Mouse (Mus musculus) left cerebral cortex, adult 6 months (tissue): ENCODE results near the gene Gnl1. TPM values are rescaled to one million over a fixed set of nuclear protein-coding genes. Genes with fewer than 3 reads are reported as not detected.

Experiments
- long read RNA-seq, 2 experiments: library from polyadenylated mRNA; unstranded; transcript quantifications; one replicate each; pipeline ENCODE4 v2.0.0; 2019 to 2020
- polyA plus RNA-seq: library from polyadenylated mRNA; unstranded; fragments of <200 nt; fragmentation: Nextera tagmentation; gene quantifications from 2 replicates; pipeline ENCODE4 v1.2.3, GENCODE M21; 2021

Gene Gnl1
- polyA plus RNA-seq: 23.8 and 41.5 TPM in 2 replicates
- long read RNA-seq, experiment 1, transcript Gnl1-201 (12 exons, 2,848 nt): major isoform, 152 of 232 reads
- long read RNA-seq, experiment 1, partial matches to known transcripts: 75 of 232 reads
- long read RNA-seq, experiment 1, other reads (novel, unspliced or antisense): 5 of 232 reads
- long read RNA-seq, experiment 2, transcript Gnl1-201 (12 exons, 2,848 nt): major isoform, 13 of 58 reads
- long read RNA-seq, experiment 2, partial matches to known transcripts: 42 of 58 reads
- long read RNA-seq, experiment 2, other reads (novel, unspliced or antisense): 3 of 58 reads

DNA sequence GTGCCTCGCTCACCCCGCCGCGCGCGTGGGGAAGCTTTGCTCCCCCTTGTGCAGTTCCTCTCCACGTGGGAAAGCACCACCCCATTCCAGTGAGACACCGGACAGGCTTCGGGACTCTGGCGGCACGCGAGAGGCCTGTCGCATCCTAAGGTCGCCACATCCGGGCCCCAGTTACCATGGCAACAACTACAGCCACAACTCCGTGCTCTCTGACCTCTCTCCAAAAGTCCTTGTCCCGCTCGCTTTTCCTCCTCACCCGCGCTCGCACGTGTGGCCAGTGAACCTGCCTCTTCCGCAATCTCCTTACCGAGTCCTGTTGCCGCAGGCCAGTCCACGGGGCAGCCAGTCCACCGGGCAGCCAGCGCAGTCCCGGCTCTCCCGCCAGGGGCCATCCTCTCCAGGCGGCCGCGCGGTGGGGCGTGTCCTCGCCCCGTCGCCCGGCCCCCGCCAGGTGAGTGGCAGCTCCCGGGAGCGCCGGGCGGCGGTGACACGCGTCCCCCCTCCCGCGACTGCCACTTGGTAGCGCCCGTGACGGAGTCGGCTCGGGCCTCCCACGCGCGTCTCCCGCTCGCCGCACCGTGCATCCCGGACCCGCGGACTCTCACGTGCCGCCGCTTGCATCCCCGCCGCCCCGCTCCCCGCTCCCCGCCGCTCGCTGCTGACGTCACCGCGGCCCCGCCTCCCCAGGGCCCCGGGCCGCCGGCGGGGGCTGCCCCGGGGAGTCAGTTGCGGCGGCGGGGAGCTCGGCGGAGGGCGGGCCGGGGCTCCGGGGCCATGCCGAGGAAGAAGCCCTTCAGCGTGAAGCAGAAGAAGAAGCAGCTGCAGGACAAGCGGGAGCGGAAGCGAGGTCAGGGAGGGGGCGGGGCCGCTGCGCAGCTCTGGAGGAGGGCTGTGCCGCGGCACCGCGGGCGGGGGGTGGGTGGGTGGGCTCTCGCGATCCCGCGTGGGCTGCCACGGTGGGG, at the start of gene Gnl1, which contains the start of gene Prr3:
TSS of gene Gnl1 (plus strand) at position 451 of the 962 bp plus-strand sequence.
TSS of gene Prr3 (minus strand) at position 836 of the 962 bp plus-strand sequence.

DNA sequence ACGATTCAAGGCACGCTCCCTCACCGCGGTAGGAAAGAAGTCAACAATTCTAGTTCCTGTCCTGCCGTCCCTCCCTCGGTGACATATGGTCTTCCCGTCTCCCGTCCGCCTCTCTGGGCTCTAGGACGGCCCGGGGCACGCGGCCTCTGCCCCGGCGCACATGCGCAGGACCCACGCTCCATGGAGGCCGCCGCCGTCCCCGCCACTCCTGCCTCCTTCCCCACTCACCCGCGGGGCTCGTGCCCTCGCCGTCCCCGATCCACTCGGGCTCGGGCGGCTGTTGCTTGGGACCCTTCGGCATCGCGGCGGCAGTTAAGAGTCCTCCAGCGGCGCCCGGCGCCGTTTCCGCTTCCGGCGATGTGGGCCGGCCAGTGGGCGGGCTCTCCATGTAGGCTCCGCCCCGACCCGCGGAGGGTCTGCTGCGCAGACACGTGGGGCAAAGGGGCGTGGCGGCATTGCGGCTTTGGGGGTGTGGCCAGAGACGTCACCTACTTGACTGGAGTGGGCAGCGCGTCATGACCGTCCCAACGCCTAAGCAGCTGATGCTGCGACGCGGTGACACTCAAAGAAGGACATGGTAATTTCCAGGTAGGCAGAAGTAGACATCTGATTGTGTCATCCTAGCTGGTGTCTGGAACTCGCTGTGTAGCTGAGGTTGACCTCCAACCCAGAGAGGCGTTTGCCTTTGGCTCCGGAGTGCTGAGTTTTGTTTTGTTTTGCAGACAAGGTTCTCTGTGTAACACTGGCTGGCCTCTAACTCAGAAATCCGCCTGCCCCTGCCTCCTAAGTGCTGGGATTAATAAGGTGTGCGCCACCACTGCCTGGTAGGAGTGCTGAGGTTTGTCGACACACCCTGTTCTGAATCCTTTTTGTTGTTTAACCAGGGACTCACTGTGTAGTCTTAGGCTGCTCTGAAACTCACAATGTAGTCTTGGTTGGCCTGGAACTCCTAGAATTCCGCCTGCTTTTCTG, 9.9 kb upstream of the Gnl1 start, which contains the start of gene Abcf1:
TSS of gene Abcf1 (minus strand) at position 344 of the 972 bp plus-strand sequence.

DNA sequence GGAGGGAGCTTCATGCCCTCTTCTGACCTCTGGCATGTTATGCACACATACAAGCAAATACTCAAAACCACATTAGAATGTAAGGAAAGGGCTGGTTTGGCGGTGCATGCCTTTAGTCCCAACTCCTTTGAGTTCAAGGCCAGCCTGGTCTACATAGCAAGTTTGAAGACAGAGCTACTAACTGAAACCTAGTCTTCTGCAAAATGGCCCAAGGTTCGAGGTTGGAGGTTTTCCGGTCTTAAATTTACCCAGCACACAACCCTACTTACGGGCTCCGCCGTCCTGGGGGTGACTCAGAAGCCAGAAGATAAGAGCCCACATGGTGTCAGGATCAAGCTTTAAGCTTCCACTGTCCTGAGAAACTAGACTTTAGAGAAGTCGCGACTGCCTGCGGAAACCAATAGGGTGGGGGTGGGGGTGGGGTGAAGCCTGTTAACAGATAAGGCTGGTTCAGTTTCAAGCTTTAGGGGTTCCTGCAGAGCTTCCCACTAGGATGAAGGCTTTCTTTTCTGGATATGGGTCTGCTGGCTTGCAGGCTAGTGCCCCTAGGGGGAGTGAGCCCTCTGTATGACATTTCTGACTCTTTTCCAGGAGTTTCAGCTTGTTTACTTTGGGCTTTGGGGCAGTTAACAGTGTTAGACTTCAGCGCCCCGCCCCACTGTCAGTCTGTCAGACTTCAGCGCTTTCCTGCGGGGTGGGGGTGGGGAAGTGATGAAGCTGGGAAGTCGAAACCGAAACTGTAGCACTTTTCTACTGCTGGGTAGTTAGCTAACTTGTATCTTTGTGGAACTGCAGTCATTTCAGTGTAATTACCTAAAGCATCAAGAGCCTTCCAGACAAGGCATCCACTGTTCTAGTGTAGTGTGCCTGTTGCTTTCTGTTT, 40.8 kb downstream of the Gnl1 start, which contains the start of gene H2-T24:
TSS of gene H2-T24 (minus strand) at position 370 of the 883 bp plus-strand sequence.

DNA sequence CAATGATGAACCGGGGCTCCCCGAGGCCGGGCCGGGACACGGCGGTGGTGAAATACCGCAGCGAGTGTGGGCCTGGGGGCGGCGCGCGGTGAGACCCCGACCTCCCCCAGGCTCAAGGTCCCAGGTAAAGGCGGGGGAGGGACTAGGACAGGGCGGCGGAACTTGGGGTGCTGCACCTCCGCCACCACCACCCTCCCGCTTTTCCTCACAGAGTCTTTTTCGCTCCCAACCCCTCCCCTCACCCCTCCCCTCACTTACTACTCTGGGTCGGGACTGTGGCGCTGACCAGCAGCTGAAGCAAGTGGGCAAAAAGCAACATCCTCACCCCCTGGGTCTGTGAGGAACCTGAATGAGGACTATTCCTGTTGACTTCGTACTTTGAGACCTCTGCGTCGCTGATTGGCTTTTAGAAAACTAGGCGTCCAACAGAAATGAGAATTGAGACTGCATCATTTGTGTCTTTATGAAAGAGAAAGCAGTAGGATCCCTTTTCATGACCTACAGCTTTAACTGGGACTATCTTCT, 52.8 kb downstream of the Gnl1 start, which contains the start of gene H2-T23:
TSS of gene H2-T23 (minus strand) at position 505 of the 525 bp plus-strand sequence.

Other genes starting within 250 kb of the Gnl1 start
- 11.2 and 18.9 TPM in 2 replicates for gene Ier3, start 158.2 kb upstream of the Gnl1 start, polyA plus RNA-seq
- gene Flot1, start 156.6 kb upstream of the Gnl1 start, polyA plus RNA-seq: 142 and 144 TPM in 2 replicates
- gene Tubb5, start 141.5 kb upstream of the Gnl1 start, polyA plus RNA-seq: 596 and 663 TPM in 2 replicates
- 2.9 and 4.1 TPM in 2 replicates for gene Mdc1, start 138.3 kb upstream of the Gnl1 start, polyA plus RNA-seq
- gene Nrm, start 118.5 kb upstream of the Gnl1 start, polyA plus RNA-seq: 4.0 and 4.1 TPM in 2 replicates
- gene Ppp1r18, start 114.3 kb upstream of the Gnl1 start, polyA plus RNA-seq: 0.97 and 6.2 TPM in 2 replicates
- 9.6 and 13.1 TPM in 2 replicates for gene Dhx16, start 100.0 kb upstream of the Gnl1 start, polyA plus RNA-seq
- gene 2310061I04Rik, start 82.4 kb upstream of the Gnl1 start, polyA plus RNA-seq: 59.1 and 90.8 TPM in 2 replicates
- gene Atat1, start 69.8 kb upstream of the Gnl1 start, polyA plus RNA-seq: 34.2 and 50.5 TPM in 2 replicates
- 65.1 and 66.8 TPM in 2 replicates for gene Mrps18b, start 63.5 kb upstream of the Gnl1 start, polyA plus RNA-seq
- gene Ppp1r10, start 63.4 kb upstream of the Gnl1 start, polyA plus RNA-seq: 16.6 and 18.5 TPM in 2 replicates
- 50.2 and 50.3 TPM in 2 replicates for gene Abcf1, start 10.1 kb upstream of the Gnl1 start, polyA plus RNA-seq
- gene Prr3, start 385 bp downstream of the Gnl1 start, polyA plus RNA-seq: 12.1 and 12.4 TPM in 2 replicates
- 2.5 and 3.0 TPM in 2 replicates for gene H2-T24, start 40.7 kb downstream of the Gnl1 start, polyA plus RNA-seq
- gene H2-T23, start 53.0 kb downstream of the Gnl1 start, polyA plus RNA-seq: 24.6 and 34.7 TPM in 2 replicates
- gene H2-T22, start 62.9 kb downstream of the Gnl1 start, polyA plus RNA-seq: 21.2 and 21.4 TPM in 2 replicates
- not detected in 2 replicates for gene Gm6034, start 63.1 kb downstream of the Gnl1 start, polyA plus RNA-seq
- not detected in 2 replicates for gene Gm11127, start 78.5 kb downstream of the Gnl1 start, polyA plus RNA-seq
- 0.06 TPM in 1 of 2 replicates, not detected in the other for gene Gm19684, start 141.8 kb downstream of the Gnl1 start, polyA plus RNA-seq
- not detected in 2 replicates for gene Gm7030, start 149.6 kb downstream of the Gnl1 start, polyA plus RNA-seq
- 0.39 TPM in 1 of 2 replicates, not detected in the other for gene Gm8909, start 188.7 kb downstream of the Gnl1 start, polyA plus RNA-seq
- not detected in 2 replicates for gene H2-T3, start 210.4 kb downstream of the Gnl1 start, polyA plus RNA-seq